Mouse (Mus musculus) liver, postnatal 0 days (tissue): ENCODE results near the gene Slc6a15. TPM values are rescaled to one million over a fixed set of nuclear protein-coding genes. Genes with fewer than 3 reads are reported as not detected.

ENCODE experiments used
- ATAC-seq: fragments of 200-750 bp; cut with Nextera tagmentation; 2 replicates; pipeline ENCODE4 v1.8.0; 2017; ENCODE audit warnings: mild to moderate bottlenecking, moderate library complexity
- DNase-seq: peaks from one replicate; pipeline ENCODE4 v3.0.0-alpha.2; 2016
- H3K27ac ChIP-seq: fragments of 300-500 bp; sonication (generic); 2 replicates; pipeline ENCODE4 v1.5.1; 2014; ENCODE audit warnings: antibody characterized with exemption, moderate library complexity, mild to moderate bottlenecking, low read depth
- H3K27me3 ChIP-seq: fragments of 300-500 bp; sonication (generic); 2 replicates; pipeline ENCODE4 v1.6.1; 2014; ENCODE audit warnings: low read length, control low read depth, mixed read lengths; ENCODE audit not compliant: insufficient read depth
- H3K36me3 ChIP-seq: fragments of 300-500 bp; sonication (generic); replicated peaks from 2 replicates; pipeline ENCODE4 v1.6.1; 2014; ENCODE audit warnings: mild to moderate bottlenecking, control low read depth, low read length, moderate library complexity, mixed read lengths; ENCODE audit not compliant: insufficient read depth
- H3K4me1 ChIP-seq: fragments of 300-500 bp; sonication (generic); 2 replicates; pipeline ENCODE4 v1.6.1; 2014; ENCODE audit warnings: antibody characterized with exemption, mild to moderate bottlenecking, control low read depth; ENCODE audit not compliant: insufficient read depth
- H3K4me2 ChIP-seq: fragments of 300-500 bp; sonication (generic); 2 replicates; pipeline ENCODE4 v1.6.1; 2014; ENCODE audit warnings: low read depth, mild to moderate bottlenecking, low read length, moderate library complexity, mixed read lengths
- H3K4me3 ChIP-seq: fragments of 300-500 bp; sonication (generic); 2 replicates; pipeline ENCODE4 v1.5.1; 2014; ENCODE audit warnings: low read depth, low read length
- H3K9ac ChIP-seq: fragments of 300-500 bp; sonication (generic); replicated peaks from 2 replicates; pipeline ENCODE4 v1.6.1; 2014; ENCODE audit warnings: mild to moderate bottlenecking, moderate library complexity
- H3K9me3 ChIP-seq: fragments of 300-500 bp; sonication (generic); 2 replicates; pipeline ENCODE4 v1.6.1; 2016; ENCODE audit warnings: mild to moderate bottlenecking, control low read depth, low read length, mixed read lengths
- CTCF ChIP-seq: sonication (generic); IDR thresholded peaks from 2 replicates; pipeline ENCODE4 v1.5.1; 2016; ENCODE audit warnings: antibody characterized with exemption, low read depth
- EP300 ChIP-seq: IDR thresholded peaks from 2 replicates; pipeline ENCODE4 v1.6.1; 2016; ENCODE audit warnings: antibody characterized with exemption, low read depth, mild to moderate bottlenecking
- WGBS: fragments of 180-500 bp; shearing (Covaris S2); extraction: QIAGEN DNeasy Blood & Tissue Kit; methylation state at CpG from one replicate; pipeline ENCODE4 v1.1.7; 2014; ENCODE audit not compliant: insufficient replicate concordance; 5-methylcytosine and 5-hydroxymethylcytosine counted together
- polyA plus RNA-seq: library from polyadenylated mRNA; unstranded; fragments of >200 nt; fragmentation: Nextera tagmentation; extraction: Ambion mirVana; gene quantifications from 2 replicates; pipeline ENCODE4 v1.2.1, GENCODE M21; 2015

Slc6a15 gene
- polyA plus RNA-seq, 1 experiment from 2014 or later, result 0.02 TPM

DNA sequence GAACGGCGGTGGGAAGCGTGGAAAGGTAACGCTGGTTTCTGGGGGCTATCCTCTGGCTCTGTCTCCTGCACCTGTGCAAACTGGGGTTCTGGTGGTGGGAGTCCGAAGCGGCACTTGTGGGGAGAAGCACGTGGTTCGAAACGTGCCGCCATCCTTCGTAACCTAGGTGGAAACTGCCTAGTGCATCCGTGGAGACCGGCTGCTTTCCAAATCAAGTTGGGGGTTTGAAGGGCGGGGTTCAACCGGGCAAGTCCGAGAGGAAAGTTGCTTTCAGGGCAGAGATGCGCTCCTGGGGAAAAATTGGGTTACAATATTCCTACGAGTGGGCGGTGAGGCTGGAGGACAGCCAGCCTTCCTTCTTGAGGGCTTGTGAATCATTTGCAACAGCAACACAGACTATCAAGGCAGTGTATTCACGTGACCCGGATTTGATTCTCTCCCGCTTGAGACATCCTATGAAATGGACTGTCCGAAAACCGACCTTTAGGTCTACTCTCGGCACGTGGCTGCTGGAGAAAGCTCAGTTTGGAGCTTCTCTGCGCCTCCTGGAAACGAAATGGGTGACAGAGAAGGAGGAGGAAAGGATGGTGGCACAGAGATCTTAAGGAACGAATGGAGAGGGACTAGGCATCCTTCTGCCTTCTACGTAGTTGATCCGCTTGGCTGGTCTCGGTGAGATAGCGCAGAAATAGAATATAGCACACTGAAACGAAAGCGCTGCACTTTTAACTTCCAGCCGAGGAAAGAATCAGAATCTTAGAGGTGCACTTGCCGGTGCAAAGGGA lies 905 bp downstream of the Slc6a15 start:
- peak overlapping the region; percentile 45 for H3K4me3 ChIP-seq
- under 1% methylated on average over 37 of the region's 37 CpGs for WGBS
- no peaks in the 10 kb centered on the region for H3K36me3 ChIP-seq
- peak overlapping the region; percentile 74 for H3K4me2 ChIP-seq
- ATAC-seq (no peak), DNase-seq (no peak)
- peaks cover 19% of the 10 kb centered on the region for H3K27me3 ChIP-seq
- peaks cover 8% of the 10 kb centered on the region; the same call in 1 of the 2 replicates for H3K4me1 ChIP-seq
- H3K9ac ChIP-seq, result no peak overlapping the region
- no peaks in the 10 kb centered on the region for H3K9me3 ChIP-seq
- TF ChIP-seq CTCF (no peak), EP300 (no peak)
- no peak overlapping the region for H3K27ac ChIP-seq

DNA sequence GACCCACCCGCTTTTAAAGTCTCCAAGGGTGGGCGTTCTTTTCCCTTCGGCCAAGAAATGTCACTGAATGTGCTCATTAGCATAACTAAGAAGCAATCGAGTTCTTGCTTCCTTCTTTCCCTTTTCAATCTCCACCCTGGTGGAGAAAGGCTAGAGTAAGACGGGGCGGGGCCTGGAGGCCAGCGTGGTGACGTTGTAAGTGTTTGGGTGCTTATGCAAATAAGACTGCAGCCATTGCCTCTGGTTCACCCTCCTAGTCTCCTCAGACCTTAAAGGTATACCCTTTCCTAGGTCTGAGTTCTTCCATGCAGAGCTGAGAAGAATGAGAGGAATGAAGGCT lies 1.5 kb downstream of the Slc6a15 start:
- H3K27ac ChIP-seq, result no peak overlapping the region
- H3K4me2 ChIP-seq, result peak overlapping the region; percentile 74
- no peaks in the 10 kb centered on the region for H3K36me3 ChIP-seq
- TF ChIP-seq EP300 (no peak), CTCF (no peak)
- H3K4me3 ChIP-seq, result peak overlapping the region; percentile 45
- ATAC-seq (peak; percentile 59; the same call in 1 of the 2 replicates), DNase-seq (peak; percentile 19)
- H3K9ac ChIP-seq, result no peak overlapping the region
- H3K4me1 ChIP-seq, result peaks cover 8% of the 10 kb centered on the region; the same call in 1 of the 2 replicates
- WGBS, result 2% methylated on average over 8 of the region's 8 CpGs
- H3K27me3 ChIP-seq, result peaks cover 19% of the 10 kb centered on the region
- H3K9me3 ChIP-seq, result no peaks in the 10 kb centered on the region

- WGBS, result 19% methylated on average over 4 of the region's 4 CpGs
- Histone ChIP-seq H3K27me3 (no peaks in the 10 kb centered on the region), H3K9ac (no peak overlapping the region), H3K9me3 (no peaks in the 10 kb centered on the region), H3K4me1 (no peaks in the 10 kb centered on the region), H3K36me3 (no peaks in the 10 kb centered on the region), H3K27ac (no peak overlapping the region), H3K4me2 (no peak overlapping the region), H3K4me3 (no peak overlapping the region)
- ATAC-seq, result no peak
- TF ChIP-seq CTCF (peak; percentile 48; the same call in 1 of the 2 replicates), EP300 (no peak)
- DNase-seq, result no peak
Observed at GRCm38 (mm10) chr10:103402171-103402570, 34.6 kb downstream of the Slc6a15 start.

- no peak for ATAC-seq
- 61% methylated on average over 1 of the region's 1 CpGs for WGBS
Observed at GRCm38 (mm10) chr10:103427717-103428116, 60.1 kb downstream of the Slc6a15 start.

GRCm38 (mm10) chr10:103442588-103442987 lies 75.0 kb downstream of the Slc6a15 start:
- no peak overlapping the region for H3K4me2 ChIP-seq
- DNase-seq (no peak), ATAC-seq (no peak)
- no peaks in the 10 kb centered on the region for H3K4me1 ChIP-seq
- H3K36me3 ChIP-seq, result no peaks in the 10 kb centered on the region
- TF ChIP-seq EP300 (no peak), CTCF (no peak)
- H3K27ac ChIP-seq, result no peak overlapping the region
- H3K9me3 ChIP-seq, result no peaks in the 10 kb centered on the region
- no peak overlapping the region for H3K9ac ChIP-seq
- H3K4me3 ChIP-seq, result no peak overlapping the region
- 77% methylated on average over 2 of the region's 2 CpGs for WGBS
- H3K27me3 ChIP-seq, result no peaks in the 10 kb centered on the region

More at GRCm38 (mm10) chr10:103427717-103428116, 60.1 kb downstream of the Slc6a15 start:
- Histone ChIP-seq H3K9ac (no peak overlapping the region), H3K27ac (no peak overlapping the region), H3K9me3 (no peaks in the 10 kb centered on the region), H3K36me3 (no peaks in the 10 kb centered on the region), H3K4me2 (no peak overlapping the region), H3K27me3 (no peaks in the 10 kb centered on the region), H3K4me1 (no peaks in the 10 kb centered on the region), H3K4me3 (no peak overlapping the region)
- DNase-seq, result no peak
- TF ChIP-seq CTCF, result no peak
- no peak for TF ChIP-seq EP300

DNA sequence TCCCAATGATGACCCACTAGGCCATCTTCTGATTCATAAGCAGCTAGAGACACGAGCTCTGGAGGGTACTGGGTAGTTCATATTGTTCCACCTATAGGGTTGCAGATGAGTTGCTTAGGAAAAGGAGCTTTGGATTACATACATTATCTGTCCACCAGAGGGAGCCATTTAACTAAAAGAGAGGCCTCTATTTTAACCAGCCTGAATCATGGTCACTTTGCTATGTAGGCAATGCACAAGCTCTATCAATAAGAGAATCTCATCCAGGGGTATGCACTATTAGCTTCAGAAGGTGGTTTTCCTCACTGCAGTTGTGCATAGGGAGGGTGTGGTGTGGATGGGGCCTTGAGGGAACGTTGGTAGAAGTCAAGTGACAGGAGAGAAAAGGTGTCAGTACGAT lies 75.5 kb downstream of the Slc6a15 start:
- Histone ChIP-seq H3K4me1 (no peaks in the 10 kb centered on the region), H3K4me2 (no peak overlapping the region), H3K4me3 (no peak overlapping the region), H3K36me3 (no peaks in the 10 kb centered on the region), H3K9me3 (no peaks in the 10 kb centered on the region), H3K9ac (no peak overlapping the region), H3K27me3 (no peaks in the 10 kb centered on the region), H3K27ac (no peak overlapping the region)
- TF ChIP-seq EP300, result no peak
- peak; percentile 63 for TF ChIP-seq CTCF
- DNase-seq (no peak), ATAC-seq (peak; percentile 56; the same call in 1 of the 2 replicates)
- 45% methylated on average over 3 of the region's 3 CpGs for WGBS
